In the genomic region with DNA sequence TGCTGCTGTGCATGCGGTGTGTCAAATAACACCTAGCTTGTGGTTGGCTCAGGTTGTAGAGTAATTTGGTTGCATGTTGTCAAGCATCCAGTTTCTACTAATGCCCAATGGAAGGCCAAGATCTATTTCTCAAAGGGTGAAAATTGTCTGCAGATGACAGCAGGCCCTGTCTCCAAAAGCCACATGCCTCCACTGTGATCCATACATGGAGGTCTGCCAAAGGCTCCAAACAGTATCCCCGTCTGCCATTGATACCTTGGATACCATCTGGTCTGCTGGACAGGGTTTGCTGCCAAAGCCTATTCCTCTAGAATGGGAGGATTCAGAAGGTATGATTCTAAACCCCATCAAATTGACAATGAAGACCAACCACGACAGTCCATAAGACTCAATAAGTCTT, we compare ENCODE assay signal across 31 mouse cellular contexts.
DNase-seq lines count a peak whose midpoint lies in the region; ATAC-seq lines count a peak whose summit lies in the region.
"Had no signal": no experiment of that assay in that cellular context is flagged by ENCODE, and none has a peak within 500 bp of the region (broad histone marks: within the 10 kb centered on the region; RNA-seq: fewer than 3 reads in every experiment).

No protein-coding gene starts in this region.

- ATAC-seq in cerebellum, adult (ENCODE audit: insufficient number of reproducible peaks, low FRiP score, low TSS enrichment): peak; percentile 56
- no peak for ATAC-seq in forebrain, embryonic 14.5 days
- ATAC-seq: forebrain, embryonic 16.5 days; inflammation-experienced regulatory T-cells, adult 6 months; midbrain, embryonic 15.5 days had no signal

- no peaks in the 10 kb centered on the region for H3K27me3 ChIP-seq in forebrain, embryonic 14.5 days (replicated peaks; ENCODE audit: control insufficient read depth, insufficient read depth, low read length)
- H3K27me3 ChIP-seq: embryonic facial prominence, embryonic 13.5 days; heart, embryonic 12.5 days; kidney, embryonic 15.5 days; midbrain, embryonic 15.5 days had no signal

- no peaks in the 10 kb centered on the region for H3K9me3 ChIP-seq in forebrain, embryonic 14.5 days (replicated peaks; ENCODE audit: control insufficient read depth, low read length)
- H3K9me3 ChIP-seq: embryonic facial prominence, embryonic 13.5 days; forebrain, embryonic 10.5 days; G1E; heart, embryonic 12.5 days; kidney, embryonic 15.5 days; midbrain, embryonic 10.5 days; midbrain, embryonic 15.5 days had no signal

- 87% methylated on average over 3 of the region's 3 CpGs for WGBS in forebrain, embryonic 14.5 days

- no peak overlapping the region for H3K4me2 ChIP-seq in forebrain, embryonic 14.5 days (ENCODE audit: low read length)
- H3K4me2 ChIP-seq: embryonic facial prominence, embryonic 13.5 days; heart, embryonic 12.5 days; hindbrain, embryonic 14.5 days; kidney, embryonic 15.5 days; lung, embryonic 14.5 days; midbrain, embryonic 15.5 days had no signal

- H3K9ac ChIP-seq in forebrain, embryonic 14.5 days (ENCODE audit: low read length): no peak overlapping the region
- H3K9ac ChIP-seq: embryonic facial prominence, embryonic 13.5 days; heart, embryonic 12.5 days; hindbrain, embryonic 14.5 days; kidney, embryonic 15.5 days; liver, embryonic 14.5 days; lung, embryonic 14.5 days; midbrain, embryonic 15.5 days had no signal

- intact Hi-C loops in left cerebral cortex, postnatal 4 days (cut with DNase I): no loop called here
- intact Hi-C loops in left cerebral cortex, postnatal 36 days (cut with DNase I): no loop called here

- H3K36me3 ChIP-seq in forebrain, embryonic 14.5 days (ENCODE audit: control insufficient read depth, insufficient read depth, low read length): no peaks in the 10 kb centered on the region
- H3K36me3 ChIP-seq: embryonic facial prominence, embryonic 13.5 days; forebrain, embryonic 10.5 days; G1E; heart, embryonic 12.5 days; kidney, embryonic 15.5 days; midbrain, embryonic 10.5 days; midbrain, embryonic 15.5 days had no signal

- H3K4me1 ChIP-seq in forebrain, embryonic 14.5 days (ENCODE audit: control insufficient read depth, insufficient read depth, low read length): no peaks in the 10 kb centered on the region
- H3K4me1 ChIP-seq: embryonic facial prominence, embryonic 13.5 days; midbrain, embryonic 10.5 days; midbrain, embryonic 15.5 days had no signal

- no peak overlapping the region for H3K27ac ChIP-seq in forebrain, embryonic 14.5 days (ENCODE audit: low read depth, low read length)
- H3K27ac ChIP-seq: embryonic facial prominence, embryonic 13.5 days; forebrain, embryonic 10.5 days; hindbrain, embryonic 14.5 days; kidney, embryonic 15.5 days; layer of hippocampus, adult 2 months; liver, embryonic 14.5 days; midbrain, embryonic 10.5 days; midbrain, embryonic 15.5 days; stomach, postnatal 0 days had no signal

- H3K4me3 ChIP-seq in forebrain, embryonic 14.5 days (ENCODE audit: low read depth, low read length): no peak overlapping the region
- H3K4me3 ChIP-seq: embryonic facial prominence, embryonic 13.5 days; forebrain, embryonic 10.5 days; heart, embryonic 12.5 days; kidney, embryonic 15.5 days; layer of hippocampus, adult 2 months; midbrain, embryonic 10.5 days; midbrain, embryonic 15.5 days had no signal

- no peak for DNase-seq in cerebellum, postnatal 4 days (ENCODE audit: low spot score in 2 of 2)
- DNase-seq in left cerebral cortex, postnatal 4 days: peak; percentile 64
- no peak for DNase-seq in left cerebral cortex, postnatal 36 days (ENCODE audit: low spot score in 2 of 2)
- DNase-seq in cerebellum, postnatal 14 days: peak; percentile 84 to 90
- DNase-seq in lung, postnatal 14 days: no peak
- no peak for DNase-seq in forebrain, embryonic 14.5 days (ENCODE audit: low spot score)
- no peak for DNase-seq in layer of hippocampus, adult 9-10 months (ENCODE audit: low spot score)
- DNase-seq: adrenal gland, postnatal 10 days; heart, postnatal 4 days; kidney, adult 11 months; kidney, postnatal 25 days; liver; lung, embryonic 14.5 days; right cerebral cortex, adult 18-20 months; spleen, adult 18-20 months; thymus, adult 2 months; thymus, postnatal 36 days had no signal

Comparison
In these comparisons a context has a peak if more than half of its experiments do, and no peak if none do; other contexts are left out.
1. DNase-seq: peak in left cerebral cortex, postnatal 4 days (single experiment) and cerebellum, postnatal 14 days (2 of 2); none in cerebellum, postnatal 4 days (0 of 2), left cerebral cortex, postnatal 36 days (0 of 2), lung, postnatal 14 days (single experiment), forebrain, embryonic 14.5 days (single experiment) and layer of hippocampus, adult 9-10 months (single experiment).